Mouse (Mus musculus) erythroblast, embryonic 14.5 days (primary cell): Measurements from ENCODE around the gene Gab2.

Experiments used
- GATA1 ChIP-seq: IDR thresholded peaks from 2 replicates; pipeline ENCODE4 v1.6.1; 2012; ENCODE audit warnings: low read length, inconsistent platforms, mixed read lengths
- TAL1 ChIP-seq: IDR thresholded peaks from 3 replicates; pipeline ENCODE4 v1.6.1; 2012; ENCODE audit warnings: low read length, inconsistent platforms, mixed read lengths

GRCm38 (mm10) chr7:97041868-97042449, 39.4 kb upstream of the Gab2 start:
- TF ChIP-seq GATA1 (no peak), TAL1 (no peak)
